Mouse (Mus musculus): ENCODE results near the gene Ly86. TPM values are rescaled to one million over a fixed set of nuclear protein-coding genes. Genes with fewer than 3 reads are reported as not detected.

The Ly86 gene
- total and polyA plus RNA-seq, 3 experiments = 172 to 427 (median 290) TPM

DNA sequence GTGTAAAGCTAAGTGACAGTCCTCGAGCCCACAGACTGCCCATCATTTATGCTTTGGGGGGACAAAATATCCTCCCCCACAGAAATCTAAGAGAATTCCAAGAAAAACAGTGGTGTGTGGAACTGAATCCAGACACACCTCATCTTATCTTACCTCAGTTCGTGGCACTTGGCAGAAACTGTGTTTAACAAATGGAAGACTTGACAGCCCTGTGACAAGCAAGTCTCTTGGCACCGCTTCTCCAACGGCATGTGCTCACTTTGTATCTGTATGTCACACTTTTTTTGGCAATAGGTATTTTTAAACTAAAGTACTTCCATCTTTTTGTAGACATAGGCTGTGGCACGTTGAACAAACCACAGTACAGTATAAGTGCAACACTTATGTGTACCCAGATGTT, 44.3 kb downstream of the Ly86 start:
- dilution Hi-C loops (cut with MboI; ENCODE audit: extremely low pct_ligation_motif_present, extremely low pct_unique_long_range_greater_than_20kb, low sequenced_read_pairs) = no loop called here
- in situ Hi-C loops (cut with MboI; ENCODE audit: low pct_ligation_motif_present, low pct_unique_long_range_greater_than_20kb, low sequenced_read_pairs) = no loop called here
- Histone ChIP-seq H3K79me2 (replicated peaks; ENCODE audit: control insufficient read depth, extremely low read depth, insufficient read depth, poor library complexity, severe bottlenecking) (no peaks in the 10 kb centered on the region), H3K9ac (ENCODE audit: insufficient read depth, low read depth) (no peak overlapping the region), H3K4me1 (ENCODE audit: control insufficient read depth in 1 of 2, insufficient read depth in 2 of 2) (peaks cover 0 to 13% of the 10 kb centered on the region in 2 experiments; a peak in 1 of 4 replicates), H3K9me3 (replicated peaks; ENCODE audit: low read length) (no peaks in the 10 kb centered on the region), H3K27ac (ENCODE audit: insufficient read depth, low read depth) (no peak overlapping the region), H3K4me3 (replicated peaks in 1 of 3; ENCODE audit: low read depth in 2 of 3, low read length in 2 of 3, poor library complexity in 1 of 3) (no peak overlapping the region), H3K27me3 (replicated peaks) (no peaks in the 10 kb centered on the region), H3K4me2 (ENCODE audit: insufficient read depth, low read depth, poor library complexity, severe bottlenecking) (no peak overlapping the region), H3K36me3 (replicated peaks in 1 of 2; ENCODE audit: control insufficient read depth in 1 of 2, insufficient read depth in 1 of 2, low read length in 1 of 2) (peaks cover 35 to 83% of the 10 kb centered on the region in 2 experiments)
- TF ChIP-seq NRF1 (IDR thresholded peaks at IDR 0.05; ENCODE audit: low read depth, low read length) = no peak
- no peak for TF ChIP-seq ZKSCAN1 (IDR thresholded peaks at IDR 0.05; ENCODE audit: borderline replicate concordance, low read depth, low read length)
- TF ChIP-seq MXI1 (IDR thresholded peaks at IDR 0.05; ENCODE audit: low read depth, low read length) = no peak
- TF ChIP-seq USF2 (conservative IDR thresholded peaks at IDR 0.05; ENCODE audit: low read depth, low read length) = no peak
- no peak for TF ChIP-seq SMC3 (IDR thresholded peaks at IDR 0.05; ENCODE audit: low read depth, low read length)
- no peak for TF ChIP-seq KAT2A (IDR thresholded peaks at IDR 0.05; ENCODE audit: insufficient replicate concordance, low read length)
- no peak for TF ChIP-seq E2F4 (IDR thresholded peaks at IDR 0.05; ENCODE audit: insufficient replicate concordance, low read depth, low read length)
- no peak for TF ChIP-seq JUN (IDR thresholded peaks at IDR 0.05; ENCODE audit: insufficient read depth, low read depth, low read length)
- TF ChIP-seq POLR2AphosphoS2 (IDR thresholded peaks at IDR 0.05; ENCODE audit: low read depth, low read length) = no peak
- no peak for TF ChIP-seq UBTF (IDR thresholded peaks at IDR 0.05; ENCODE audit: low read depth, low read length)
- no peak for TF ChIP-seq IRF4 (IDR thresholded peaks at IDR 0.05; ENCODE audit: low read depth, low read length)
- TF ChIP-seq CHD1 (IDR thresholded peaks at IDR 0.05; ENCODE audit: low read depth, low read length) = no peak
- TF ChIP-seq PAX5 (IDR thresholded peaks at IDR 0.05; ENCODE audit: low read length) = no peak
- no peak for TF ChIP-seq TBP (conservative IDR thresholded peaks at IDR 0.05; ENCODE audit: low read depth, low read length)
- TF ChIP-seq GABPA (IDR thresholded peaks at IDR 0.05; ENCODE audit: insufficient replicate concordance, low read depth, low read length) = no peak
- TF ChIP-seq MEF2A (IDR thresholded peaks at IDR 0.05; ENCODE audit: borderline replicate concordance, low read depth, low read length) = no peak
- TF ChIP-seq TCF12 (IDR thresholded peaks at IDR 0.05; ENCODE audit: low read depth, low read length) = no peak
- TF ChIP-seq CTCF (conservative IDR thresholded peaks at IDR 0.05 in 1 of 2, IDR thresholded peaks at IDR 0.05 in 1 of 2; ENCODE audit: low read depth in 2 of 2, low read length in 2 of 2) = no peak
- no peak for DNase-seq (ENCODE audit: extremely low read depth)

DNA sequence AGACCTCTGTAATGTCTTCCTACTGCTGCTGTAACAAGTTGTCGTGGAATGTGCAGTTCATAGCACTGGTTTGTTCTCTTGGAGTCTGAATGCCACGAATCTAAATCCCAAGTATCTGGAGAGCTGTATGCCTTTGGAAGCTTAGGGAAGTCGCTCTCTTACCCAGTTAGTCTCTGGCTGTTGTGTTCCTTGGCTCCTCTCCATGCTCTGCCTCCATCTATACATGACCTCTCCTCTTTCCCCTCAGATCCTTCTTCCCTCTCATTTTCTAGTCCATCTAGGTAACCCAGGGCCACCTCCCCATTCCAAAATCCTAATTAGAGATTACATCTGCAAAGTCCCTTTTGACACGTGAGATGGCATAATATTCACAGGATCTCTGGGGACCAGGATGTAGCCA, 53.8 kb downstream of the Ly86 start:
- in situ Hi-C loops (cut with MboI; ENCODE audit: low pct_ligation_motif_present, low pct_unique_long_range_greater_than_20kb, low sequenced_read_pairs) = no loop called here
- H3K36me3 ChIP-seq (replicated peaks in 1 of 2; ENCODE audit: control insufficient read depth in 1 of 2, insufficient read depth in 1 of 2, low read length in 1 of 2) = peaks cover 48 to 75% of the 10 kb centered on the region in 2 experiments
- no peaks in the 10 kb centered on the region for H3K79me2 ChIP-seq (replicated peaks; ENCODE audit: control insufficient read depth, extremely low read depth, insufficient read depth, poor library complexity, severe bottlenecking)
- dilution Hi-C loops (cut with MboI; ENCODE audit: extremely low pct_ligation_motif_present, extremely low pct_unique_long_range_greater_than_20kb, low sequenced_read_pairs) = no loop called here
- H3K9ac ChIP-seq (ENCODE audit: insufficient read depth, low read depth) = no peak overlapping the region
- TF ChIP-seq ZNF384 (IDR thresholded peaks at IDR 0.05; ENCODE audit: low read depth, low read length) (no peak), CHD2 (IDR thresholded peaks at IDR 0.05; ENCODE audit: low read length) (no peak), GABPA (IDR thresholded peaks at IDR 0.05; ENCODE audit: insufficient replicate concordance, low read depth, low read length) (no peak), MEF2A (IDR thresholded peaks at IDR 0.05; ENCODE audit: borderline replicate concordance, low read depth, low read length) (no peak), SMC3 (IDR thresholded peaks at IDR 0.05; ENCODE audit: low read depth, low read length) (no peak), JUND (conservative IDR thresholded peaks at IDR 0.05; ENCODE audit: low read depth, low read length) (no peak), POLR2AphosphoS2 (IDR thresholded peaks at IDR 0.05; ENCODE audit: low read depth, low read length) (no peak), USF1 (IDR thresholded peaks at IDR 0.05; ENCODE audit: low read depth, low read length) (no peak), BHLHE40 (IDR thresholded peaks at IDR 0.05; ENCODE audit: low read depth, low read length) (no peak), RAD21 (IDR thresholded peaks at IDR 0.05; ENCODE audit: low read depth, low read length) (no peak), JUN (IDR thresholded peaks at IDR 0.05; ENCODE audit: insufficient read depth, low read depth, low read length) (no peak), E2F4 (IDR thresholded peaks at IDR 0.05; ENCODE audit: insufficient replicate concordance, low read depth, low read length) (no peak), USF2 (conservative IDR thresholded peaks at IDR 0.05; ENCODE audit: low read depth, low read length) (no peak)
- no peaks in the 10 kb centered on the region for H3K9me3 ChIP-seq (replicated peaks; ENCODE audit: low read length)
- H3K27me3 ChIP-seq (replicated peaks) = no peaks in the 10 kb centered on the region
- no peak overlapping the region for H3K27ac ChIP-seq (ENCODE audit: insufficient read depth, low read depth)
- no peak for DNase-seq (ENCODE audit: extremely low read depth)
- H3K4me3 ChIP-seq (replicated peaks in 1 of 3; ENCODE audit: low read depth in 2 of 3, low read length in 2 of 3, poor library complexity in 1 of 3) = no peak overlapping the region
- H3K4me2 ChIP-seq (ENCODE audit: insufficient read depth, low read depth, poor library complexity, severe bottlenecking) = no peak overlapping the region
- H3K4me1 ChIP-seq (ENCODE audit: control insufficient read depth in 1 of 2, insufficient read depth in 2 of 2) = peaks cover 16 to 37% of the 10 kb centered on the region in 2 experiments
